Mouse (Mus musculus) brain, embryonic 14.5 days (tissue): ENCODE measurements around the gene Tmem88.

Experiments used
- CTCF ChIP-seq: fragments of 200-500 bp; IDR thresholded peaks from 2 replicates; pipeline ENCODE4 v1.5.1; 2012; ENCODE audit warnings: inconsistent platforms, mild to moderate bottlenecking, moderate library complexity, borderline replicate concordance; ENCODE audit not compliant: insufficient read depth, insufficient read length; ENCODE audit errors: extremely low read depth
- POLR2A ChIP-seq: fragments of 200-500 bp; IDR thresholded peaks from 2 replicates; pipeline ENCODE4 v1.6.1; 2012; ENCODE audit warnings: mild to moderate bottlenecking, inconsistent platforms, borderline replicate concordance; ENCODE audit not compliant: poor library complexity, insufficient read depth, insufficient read length, severe bottlenecking; ENCODE audit errors: extremely low read depth

DNA sequence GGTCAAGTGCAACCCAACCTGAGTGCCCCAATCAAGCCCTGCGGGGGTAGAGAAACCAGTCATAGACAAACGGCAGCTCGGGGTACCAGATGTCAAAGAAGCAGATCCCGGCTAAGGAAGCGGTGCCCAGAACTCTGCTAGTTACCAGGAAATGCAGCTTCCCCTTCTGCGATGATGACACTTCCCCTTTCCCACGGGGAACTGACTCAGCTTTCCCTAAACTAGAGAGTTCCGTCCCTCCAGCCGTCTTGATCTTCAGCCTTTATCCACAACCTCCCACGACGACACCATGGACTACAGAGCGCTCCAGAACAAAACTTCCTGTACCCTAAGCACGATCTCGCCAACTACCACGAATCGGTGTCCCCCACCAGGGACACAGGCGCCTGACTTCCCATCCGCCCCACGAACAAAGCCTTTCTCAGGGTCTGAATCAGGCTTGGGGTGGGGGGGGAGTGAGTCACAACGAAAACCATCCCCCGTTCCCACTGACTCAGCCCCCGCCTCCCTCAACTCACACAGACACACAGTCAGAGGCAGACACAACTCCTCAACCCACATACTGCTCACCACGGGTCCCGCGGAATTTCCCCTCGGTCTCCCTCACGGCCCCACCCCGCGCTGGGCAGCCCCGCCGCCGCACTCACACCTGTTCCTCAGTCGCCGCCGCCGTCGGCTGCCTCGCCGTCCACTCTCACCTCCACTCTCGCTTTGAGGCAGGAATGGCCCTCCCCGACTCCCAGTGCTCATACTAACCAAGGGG is 12.5 kb upstream of the Tmem88 start:
- no peak for TF ChIP-seq CTCF
- no peak for TF ChIP-seq POLR2A
